Mouse (Mus musculus) CD8-positive naive resting alpha-beta T cell, adult 2 months (primary cell): ENCODE measurements around the gene Tpd52l1.
"Not testable (repeated sequence)": the region's sequence is repeated elsewhere in the genome, so short reads cannot be mapped to it uniquely, and the experiment has no call there.

Experiments used
- DNase-seq, 2 experiments: peaks; one replicate each; pipeline ENCODE4 v3.0.0; 2022; ENCODE audit warnings: low read depth in 2 of 2, low spot score in 2 of 2

The Tpd52l1 gene

GRCm38 (mm10) chr10:31445291-31446124 is at the start of gene Tpd52l1:
Gene Tpd52l1 (minus strand): TSS chr10:31445958.
- DNase-seq, result no peak

GRCm38 (mm10) chr10:31494296-31494695 is 48.5 kb upstream of the Tpd52l1 start:
- DNase-seq, result no peak

GRCm38 (mm10) chr10:31467043-31467898 is 21.5 kb upstream of the Tpd52l1 start:
- no peak for DNase-seq

GRCm38 (mm10) chr10:31465840-31466541 is 20.2 kb upstream of the Tpd52l1 start:
- DNase-seq, result no peak

GRCm38 (mm10) chr10:31465424-31465823 is 19.7 kb upstream of the Tpd52l1 start:
- no peak for DNase-seq

GRCm38 (mm10) chr10:31463044-31463443 is 17.3 kb upstream of the Tpd52l1 start:
- DNase-seq, result no peak

- DNase-seq, result no peak
Observed at GRCm38 (mm10) chr10:31456806-31457205, 11.0 kb upstream of the Tpd52l1 start.

GRCm38 (mm10) chr10:31447083-31447482 is 1.3 kb upstream of the Tpd52l1 start:
- no peak for DNase-seq

GRCm38 (mm10) chr10:31444206-31444605 is 1.6 kb downstream of the Tpd52l1 start:
- no peak for DNase-seq

GRCm38 (mm10) chr10:31441491-31441890 is 4.3 kb downstream of the Tpd52l1 start:
- no peak for DNase-seq

- no peak for DNase-seq
Observed at GRCm38 (mm10) chr10:31436047-31436446, 9.7 kb downstream of the Tpd52l1 start.

- DNase-seq, result no peak
Observed at GRCm38 (mm10) chr10:31417956-31418355, 27.8 kb downstream of the Tpd52l1 start.

- DNase-seq, result no peak
Observed at GRCm38 (mm10) chr10:31392990-31393389, 52.8 kb downstream of the Tpd52l1 start.

- no peak for DNase-seq
Observed at GRCm38 (mm10) chr10:31390777-31391395, 54.9 kb downstream of the Tpd52l1 start.

- not testable (repeated sequence) for DNase-seq
Observed at GRCm38 (mm10) chr10:31388566-31388965, 57.2 kb downstream of the Tpd52l1 start.

- DNase-seq, result not testable (repeated sequence)
Observed at GRCm38 (mm10) chr10:31370200-31370599, 75.6 kb downstream of the Tpd52l1 start.

- DNase-seq, result no peak
Observed at GRCm38 (mm10) chr10:31359749-31360148, 86.0 kb downstream of the Tpd52l1 start.

GRCm38 (mm10) chr10:31354886-31355461 is 90.8 kb downstream of the Tpd52l1 start:
- DNase-seq, result no peak

- DNase-seq, result no peak
Observed at GRCm38 (mm10) chr10:31354141-31354540, 91.6 kb downstream of the Tpd52l1 start.

- no peak for DNase-seq
Observed at GRCm38 (mm10) chr10:31352845-31353427, 92.8 kb downstream of the Tpd52l1 start.
